Mouse (Mus musculus): ENCODE results near the gene Gm11595.

DNA sequence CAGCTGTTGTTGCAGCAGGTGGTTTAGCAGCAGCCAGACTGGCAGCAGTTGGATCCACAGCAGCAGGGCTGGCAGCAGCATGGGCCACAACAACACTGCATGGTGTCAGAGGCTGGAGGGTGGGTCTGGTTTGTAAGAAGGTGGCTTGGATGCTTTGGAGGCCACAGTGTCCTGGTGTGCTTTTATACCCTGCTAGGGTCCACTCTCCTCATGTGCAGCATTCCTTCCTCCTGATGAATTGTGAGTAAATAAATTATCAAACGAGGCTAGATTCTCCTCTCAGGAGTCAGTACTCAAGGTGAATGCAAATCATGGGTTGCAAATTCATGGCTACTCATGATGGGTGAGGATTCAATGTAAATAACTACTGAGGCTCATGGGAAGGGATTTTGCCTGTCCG is 38.5 kb downstream of the Gm11595 start, which contains the start of gene Gm14180:
- no peak for TF ChIP-seq CTCF (IDR thresholded peaks at IDR 0.05; ENCODE audit: low read depth)
- TF ChIP-seq EP300 (optimal IDR thresholded peaks at IDR 0.05), result no peak
